Mouse (Mus musculus) left cerebral cortex, postnatal 25 days (tissue): Measurements from ENCODE around the gene Top2b. TPM values are rescaled to one million over a fixed set of nuclear protein-coding genes. Genes with fewer than 3 reads are reported as not detected.

Source experiments
- total RNA-seq, 2 experiments: library from RNA; stranded (reverse); gene quantifications; 2 replicates each; pipeline ENCODE4 v1.2.3; 2021

Top2b gene
- total RNA-seq, 2 experiments from 2014 or later = 105 to 110 TPM

Other genes starting within 250 kb of the Top2b start
- gene Ngly1, start 115.9 kb upstream of the Top2b start, total RNA-seq = 10 to 100 TPM; 31.2 to 31.8 TPM
- 10 to 100 TPM; 10.9 to 11.2 TPM for gene Oxsm, start 115.4 kb upstream of the Top2b start, total RNA-seq